Mouse (Mus musculus) MN1 (cell line): Measurements from ENCODE around the gene Pold1.

Experiments used
- DNase-seq: peaks from one replicate; pipeline ENCODE4 v3.0.0-alpha.2; 2016; ENCODE audit warnings: low spot score

Gene Pold1

DNA sequence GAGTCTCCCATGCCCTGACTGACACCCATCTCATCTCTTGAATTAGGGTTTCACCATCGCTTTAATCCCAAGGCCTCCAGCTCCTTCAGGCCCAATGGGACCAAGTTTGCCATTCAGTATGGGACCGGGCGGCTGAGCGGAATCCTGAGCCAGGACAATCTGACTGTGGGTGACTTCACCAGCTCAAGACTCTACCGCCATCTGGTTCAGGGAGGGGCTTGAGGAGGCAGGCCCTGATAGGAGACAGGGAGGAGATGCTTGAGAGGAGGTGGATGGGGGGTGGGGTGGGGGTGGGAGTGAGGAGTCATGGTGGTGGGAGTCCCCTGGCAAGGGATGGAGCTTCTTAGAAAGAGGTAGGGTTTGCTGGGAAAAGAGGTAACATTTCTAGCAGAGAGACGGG lies 33.0 kb upstream of the Pold1 start:
- no peak for DNase-seq

DNA sequence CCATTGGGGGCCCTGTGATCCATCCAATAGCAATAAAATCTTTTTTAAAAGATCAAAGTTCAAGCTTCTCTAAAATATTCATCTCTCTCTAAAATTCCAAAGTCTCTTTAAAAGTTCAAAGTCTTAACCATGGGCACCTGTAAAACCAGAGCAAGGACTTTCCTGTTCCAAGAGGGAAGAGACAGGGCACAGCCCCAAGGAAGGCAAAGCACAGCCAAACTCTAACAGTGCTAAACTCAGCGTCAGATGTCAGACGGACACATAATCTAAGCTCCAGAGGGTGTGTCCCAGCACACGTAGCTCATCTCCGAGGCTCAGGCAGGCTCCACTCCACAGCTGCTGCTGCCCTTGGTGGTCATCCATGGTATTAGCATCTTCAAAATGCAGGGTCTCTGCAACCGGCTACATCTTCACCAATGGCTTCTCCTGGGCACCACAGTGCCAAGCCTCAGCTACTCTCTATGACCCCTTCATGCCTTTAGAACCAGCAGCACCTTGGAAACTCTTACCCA lies 27.7 kb upstream of the Pold1 start:
- no peak for DNase-seq

DNA sequence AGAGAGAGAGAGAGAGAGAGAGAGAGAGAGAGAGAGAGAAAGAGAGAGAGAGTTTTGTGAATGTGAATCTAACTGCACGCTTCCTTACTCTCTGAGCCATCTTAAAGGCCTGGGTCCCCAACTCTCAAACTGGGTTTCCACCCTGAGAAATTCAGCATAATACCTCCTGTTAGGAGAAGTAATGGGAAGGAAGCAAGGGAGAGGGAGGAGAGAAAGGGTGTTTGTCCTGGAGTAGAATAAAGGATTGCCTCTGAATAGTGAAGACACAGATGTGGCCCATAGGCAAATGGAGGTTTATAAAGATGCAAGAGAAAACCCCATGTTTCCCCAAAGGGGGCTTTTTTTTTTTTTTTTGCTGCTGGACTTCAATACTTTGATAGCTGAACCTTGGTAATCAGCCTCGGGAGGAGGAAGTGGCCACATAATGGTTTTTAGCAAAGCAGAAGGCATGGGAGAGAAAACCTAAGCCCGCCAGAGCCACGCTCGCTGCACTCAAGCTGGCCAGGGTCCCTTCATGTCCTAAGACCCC lies 24.4 kb upstream of the Pold1 start:
- DNase-seq, result no peak

DNA sequence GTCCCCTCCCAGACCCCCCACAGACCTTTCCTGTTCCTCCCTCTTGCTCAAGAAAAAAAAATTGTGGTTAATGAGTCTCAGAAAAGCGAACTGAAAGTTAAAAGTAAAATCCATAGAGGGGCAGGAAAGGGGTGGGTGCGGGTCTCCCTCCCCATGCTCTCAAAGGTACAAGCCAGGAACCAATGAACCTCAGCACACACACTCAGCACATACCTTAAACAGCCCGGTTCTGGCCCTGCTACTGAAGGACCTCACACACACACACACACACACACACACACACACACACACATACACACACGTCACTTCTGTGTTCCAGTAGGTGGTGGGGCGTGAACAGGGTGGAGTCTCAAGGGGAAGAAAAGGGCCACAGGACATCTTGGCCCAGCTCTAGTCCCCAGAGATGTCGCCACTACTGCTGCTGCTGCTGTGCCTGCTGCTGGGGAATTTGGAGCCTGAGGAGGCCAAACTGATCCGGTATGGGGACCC lies 23.6 kb upstream of the Pold1 start, which contains the start of gene Napsa:
Gene Napsa, plus strand, starts transcription at position 168 of the 489 bp plus-strand sequence.
- DNase-seq, result no peak

DNA sequence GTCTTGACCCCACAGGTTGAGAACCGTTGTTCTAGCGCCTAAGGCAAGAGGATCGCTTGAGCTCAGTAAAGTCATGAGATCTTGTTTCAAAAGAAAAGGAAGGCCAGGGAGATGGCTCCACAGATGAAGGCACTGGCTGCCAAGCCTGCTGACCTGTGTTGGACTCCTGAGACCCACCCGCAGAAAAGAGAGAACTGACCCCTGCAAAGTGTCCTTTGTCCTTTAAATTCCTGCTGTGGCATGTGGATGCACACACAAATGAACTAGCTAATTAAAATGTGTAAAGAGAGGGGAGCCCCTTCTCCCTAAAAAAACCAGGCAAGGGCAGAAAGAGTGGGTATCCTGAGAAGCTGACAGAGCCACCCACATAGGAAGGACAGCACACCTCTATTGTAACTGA lies 23.2 kb upstream of the Pold1 start:
- DNase-seq, result no peak

DNA sequence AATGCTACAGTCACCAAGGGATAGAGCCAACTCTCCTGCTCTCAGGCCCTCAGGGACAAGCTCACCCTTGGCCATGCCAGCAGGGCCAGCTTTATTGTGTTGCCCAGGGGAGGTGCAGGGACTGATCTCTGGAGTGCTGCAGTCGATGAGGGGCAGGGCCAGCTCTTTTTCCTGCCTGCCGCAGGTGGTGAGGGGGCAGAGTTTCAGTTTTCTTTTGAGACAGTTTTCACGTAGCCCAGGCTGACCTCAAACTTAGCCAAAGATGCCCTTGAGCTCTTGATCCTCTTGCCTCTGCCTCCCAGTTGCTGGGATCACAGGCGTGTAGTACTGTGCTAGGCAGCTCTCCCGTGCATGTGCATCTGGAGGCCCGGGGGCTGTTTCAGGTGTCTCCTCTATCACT lies 22.3 kb upstream of the Pold1 start:
- no peak for DNase-seq

DNA sequence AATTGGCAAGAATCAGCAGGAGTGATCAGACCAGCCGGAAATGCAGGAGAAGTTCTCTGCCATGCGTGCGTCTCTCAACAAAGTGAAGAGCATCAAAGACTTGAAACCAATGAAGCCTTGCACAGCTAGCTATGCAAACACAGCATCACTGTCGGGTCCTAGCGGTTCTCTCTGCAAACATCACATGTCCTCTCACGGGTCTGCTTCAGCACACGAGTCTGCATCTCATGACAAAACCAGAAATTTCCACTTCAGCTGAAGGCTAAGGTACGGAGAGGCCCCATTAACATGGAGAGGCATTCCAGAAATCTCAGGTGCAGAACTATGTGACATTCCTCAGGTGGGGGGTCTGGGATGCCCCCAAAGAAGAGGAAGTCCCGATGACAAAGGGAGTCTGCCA lies 20.2 kb upstream of the Pold1 start:
- DNase-seq, result no peak

DNA sequence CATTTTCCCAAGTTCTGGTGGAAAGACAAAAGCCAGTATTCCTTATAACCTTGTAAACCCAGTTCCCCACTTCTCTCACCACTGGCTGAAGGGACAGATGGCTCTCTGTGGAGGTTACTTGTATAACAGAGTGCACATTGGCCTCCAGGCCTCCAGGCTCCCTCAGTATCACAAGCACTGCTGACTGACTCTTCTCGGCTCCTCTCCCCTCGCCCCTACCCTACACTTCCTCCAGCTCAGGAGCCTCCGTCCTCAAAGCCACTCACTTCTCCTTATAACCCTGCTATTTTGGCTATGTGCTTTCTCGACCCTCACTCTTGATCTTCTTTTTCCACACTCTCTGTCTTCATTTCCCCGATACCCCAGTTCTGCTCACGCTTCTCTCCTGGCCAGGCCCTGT lies 16.8 kb upstream of the Pold1 start:
- DNase-seq, result no peak

DNA sequence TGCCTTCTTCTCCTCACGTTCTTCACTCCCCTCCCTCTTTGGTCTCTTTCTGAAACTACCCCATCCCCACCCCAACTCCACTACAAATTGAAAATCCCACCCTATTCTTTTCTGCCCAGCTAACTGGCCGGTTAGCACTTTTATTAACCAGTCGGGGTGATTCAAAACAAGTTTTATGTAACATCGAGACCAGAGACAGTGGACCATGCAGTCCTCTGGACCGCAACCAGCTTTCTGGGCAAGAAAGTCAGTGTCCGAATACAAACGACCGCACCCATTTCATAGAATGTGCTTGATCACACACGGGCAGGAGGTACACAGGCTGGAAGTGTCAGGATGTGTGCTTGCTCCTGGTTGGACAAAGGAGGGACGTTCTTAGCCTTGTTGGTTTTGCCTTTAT lies 15.8 kb upstream of the Pold1 start:
- DNase-seq, result no peak

DNA sequence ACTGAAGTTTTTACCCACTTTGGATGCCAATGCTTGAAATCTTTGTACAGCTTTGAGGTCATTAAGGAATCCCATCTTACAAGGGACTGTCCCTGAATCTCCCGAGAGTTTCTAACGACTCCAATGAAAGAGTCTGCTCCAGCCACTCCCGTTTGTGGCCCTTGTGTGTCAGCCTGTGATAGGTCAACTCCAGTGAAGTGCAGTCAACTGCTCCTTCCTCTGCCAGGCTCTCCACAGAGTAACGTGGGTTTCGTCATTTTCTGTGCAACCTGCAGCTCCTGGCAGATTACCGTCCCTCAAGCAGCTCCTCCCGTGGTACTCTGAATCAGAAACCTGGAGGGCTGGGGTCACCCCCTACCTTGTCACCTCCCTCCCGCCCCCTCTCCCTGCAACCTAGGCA lies 14.6 kb upstream of the Pold1 start:
- no peak for DNase-seq

DNA sequence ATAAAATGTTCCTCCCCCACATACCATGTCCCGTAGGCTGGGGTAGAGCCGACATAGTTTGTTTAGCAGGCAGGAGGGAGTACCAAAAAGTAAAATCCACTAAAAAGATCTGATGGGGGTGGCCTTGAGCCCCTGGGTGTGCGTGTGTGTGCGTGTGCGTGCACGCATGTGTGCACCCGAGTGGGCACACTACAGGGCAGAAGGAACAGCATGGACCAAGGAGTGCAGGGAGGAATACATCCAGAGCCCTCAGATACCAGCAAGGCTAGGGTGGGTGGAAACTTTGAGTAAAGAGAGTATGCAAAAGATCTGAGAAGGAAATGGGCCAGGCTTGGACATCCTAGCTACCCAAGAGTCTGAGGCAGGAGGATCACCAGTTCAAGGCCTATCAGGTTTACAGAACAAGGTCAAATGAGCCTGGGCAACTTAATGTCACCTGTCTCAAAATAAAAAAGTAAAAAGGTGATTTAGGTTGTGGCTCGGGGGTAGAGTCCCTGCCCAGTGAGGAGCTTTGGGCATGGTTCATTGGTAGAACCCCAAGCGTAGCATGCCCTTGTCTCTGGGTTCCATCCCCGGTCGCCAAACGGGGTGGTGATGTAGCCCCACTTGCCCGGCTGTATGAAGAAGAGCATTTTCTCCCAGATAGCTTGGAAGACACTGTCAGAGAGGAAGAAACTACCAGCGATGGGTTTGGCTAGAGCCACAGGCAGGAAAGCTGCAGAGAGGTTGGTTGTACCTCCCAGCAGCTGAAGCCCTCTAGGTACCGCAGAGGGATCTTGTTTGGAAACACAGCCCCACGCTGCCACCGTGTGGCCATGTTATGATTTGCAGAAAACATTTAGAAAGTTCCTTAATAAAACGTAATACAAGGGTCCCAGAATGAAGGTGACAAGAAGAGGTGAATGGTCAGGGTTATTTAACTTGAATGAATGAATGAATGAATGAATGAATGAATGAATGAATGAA lies 12.1 kb upstream of the Pold1 start:
- DNase-seq, result peak; percentile 88

DNA sequence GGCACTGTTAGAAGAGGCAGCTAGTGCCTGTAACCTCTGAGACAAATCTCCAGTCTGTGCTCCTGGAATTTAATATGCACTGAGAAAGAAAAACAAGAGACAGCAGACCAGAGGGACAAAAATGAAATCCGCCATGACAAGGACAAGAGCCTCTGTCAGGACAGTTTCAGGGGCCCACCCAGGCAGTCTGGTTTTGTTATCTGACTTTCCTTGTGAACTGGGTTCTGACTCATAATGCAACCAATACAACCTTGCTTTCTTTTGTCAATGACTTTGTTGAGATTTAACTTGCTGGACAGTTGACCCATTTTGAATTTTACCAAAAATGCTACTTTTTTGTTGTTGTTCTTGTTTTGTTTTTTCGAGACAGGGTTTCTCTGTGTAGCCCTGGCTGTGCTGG lies 9.0 kb upstream of the Pold1 start:
- no peak for DNase-seq

DNA sequence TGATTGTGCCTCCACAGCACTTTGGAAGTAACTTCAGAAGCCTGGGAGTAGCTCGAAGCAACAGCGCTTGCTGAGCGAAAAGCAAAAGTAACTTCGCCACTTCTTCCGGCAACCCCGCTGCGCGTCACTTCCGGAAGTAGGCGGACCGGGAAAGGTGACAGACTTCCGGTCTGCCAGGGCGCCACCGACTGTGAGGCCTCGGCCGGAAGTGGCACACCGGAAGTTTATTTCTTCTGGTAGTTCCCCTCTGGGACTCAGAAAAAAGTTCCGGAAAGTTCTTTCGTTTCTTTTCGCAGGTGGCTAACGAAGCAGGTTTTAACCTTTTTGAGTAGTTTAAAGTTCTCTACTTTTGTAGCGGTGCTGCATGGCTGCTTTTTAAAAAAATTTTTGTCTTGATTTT lies 5.2 kb upstream of the Pold1 start, which contains the start of gene Nr1h2:
Gene Nr1h2, minus strand, starts transcription at position 126 of the 400 bp plus-strand sequence.
- peak; percentile 95 for DNase-seq

DNA sequence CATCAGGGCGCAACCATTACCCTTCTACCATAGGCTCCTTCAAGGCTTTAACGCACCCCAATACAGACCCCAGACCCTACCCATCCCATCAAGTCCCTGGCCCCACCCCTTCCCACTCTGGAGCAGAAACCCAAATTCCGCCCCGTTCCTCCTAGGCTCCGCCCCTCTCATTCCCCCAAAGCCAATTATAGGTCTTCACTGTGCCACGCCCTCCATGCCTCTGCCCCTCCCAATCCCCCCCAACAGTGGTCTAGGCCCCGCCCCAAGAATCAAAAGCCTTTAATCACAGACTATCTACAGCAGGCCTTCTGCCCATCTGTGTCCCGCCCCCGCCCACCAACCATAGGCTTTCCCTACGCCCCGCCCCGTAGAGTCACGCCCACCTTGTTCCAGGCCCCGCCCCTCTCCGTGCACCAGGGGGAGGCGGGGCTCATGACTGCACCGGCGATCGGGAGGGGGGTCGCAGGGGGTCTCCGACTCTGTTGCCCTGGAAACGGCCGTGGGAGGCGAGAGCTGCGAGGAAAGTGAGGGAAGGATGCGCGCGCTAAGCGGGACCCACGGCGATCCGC lies 4.6 kb upstream of the Pold1 start:
- DNase-seq, result peak; percentile 73

DNA sequence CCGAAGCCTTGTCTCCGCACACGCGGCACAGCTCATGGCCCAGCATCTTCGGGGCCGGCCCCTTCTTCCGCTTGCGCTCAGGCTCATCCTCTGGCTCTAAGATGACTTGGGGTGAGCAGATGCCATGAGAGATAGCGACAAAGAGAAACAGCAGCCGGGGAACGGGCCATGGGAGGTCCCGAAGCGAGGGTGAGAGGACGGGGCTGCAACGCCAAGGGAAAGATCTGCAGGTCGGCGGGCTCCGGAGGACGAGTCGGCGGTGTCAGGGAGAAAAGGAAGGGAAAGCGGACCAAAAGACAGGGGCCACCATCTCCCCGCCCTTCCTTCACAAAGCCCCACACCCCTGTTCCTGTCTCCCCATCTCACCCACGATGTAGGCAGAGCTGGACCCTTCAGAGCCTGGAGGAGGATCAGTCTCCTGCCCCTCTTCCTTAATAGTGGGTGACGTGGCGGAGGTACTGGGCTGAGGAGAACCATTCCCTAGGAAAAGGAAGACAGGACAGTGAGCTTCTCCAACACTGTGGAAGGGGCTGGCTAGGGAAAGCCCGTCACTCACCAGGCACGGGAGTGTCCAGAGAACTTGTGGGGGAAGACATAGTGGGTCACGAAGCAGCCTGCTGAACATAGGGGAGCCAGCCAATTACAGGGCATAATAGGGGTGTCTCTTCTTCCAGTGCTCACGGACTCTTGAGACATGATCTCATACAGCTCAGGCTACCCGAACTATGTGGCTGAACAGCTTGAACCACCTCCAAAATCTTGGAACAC lies 3.7 kb upstream of the Pold1 start:
- no peak for DNase-seq

DNA sequence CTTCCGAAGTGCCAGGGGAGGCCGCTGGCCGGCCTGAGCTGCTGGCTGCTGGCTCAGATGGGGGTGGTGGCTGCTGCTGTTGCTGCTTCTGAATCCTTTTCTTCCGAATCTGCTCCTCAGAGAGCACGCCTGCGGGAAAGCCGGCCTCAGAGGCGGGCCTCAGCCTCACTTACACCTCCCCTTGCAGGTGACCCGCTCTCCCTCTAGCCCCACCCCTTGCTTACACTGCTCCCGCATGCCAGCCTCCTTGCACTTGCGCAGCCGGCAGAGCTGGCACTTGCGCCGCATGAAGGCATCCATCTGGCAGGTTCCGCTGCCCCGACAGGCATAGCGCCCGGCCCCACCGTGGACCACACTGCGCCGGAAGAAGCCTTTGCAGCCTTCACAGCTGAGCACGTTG lies 3.1 kb upstream of the Pold1 start:
- DNase-seq, result no peak

DNA sequence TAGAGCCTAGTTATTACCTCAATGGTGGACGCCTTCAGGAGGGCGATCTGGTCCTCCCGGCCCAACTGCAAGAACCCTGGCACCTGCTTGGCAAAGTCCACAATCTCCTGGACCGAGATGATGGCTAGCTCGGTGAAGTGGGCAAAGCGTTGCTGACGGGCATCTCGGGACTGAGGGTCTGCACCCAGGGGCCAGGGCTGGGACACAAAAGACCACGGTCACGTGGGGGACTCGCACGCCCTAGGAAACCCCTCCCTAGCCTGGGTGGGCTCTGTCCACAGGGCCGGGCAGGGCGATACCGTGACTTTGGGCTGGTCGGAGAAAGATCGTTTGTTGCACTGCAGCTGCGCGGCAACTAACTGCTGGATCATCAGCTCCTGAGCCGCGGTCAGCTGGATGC lies 2.7 kb upstream of the Pold1 start:
- DNase-seq, result no peak

DNA sequence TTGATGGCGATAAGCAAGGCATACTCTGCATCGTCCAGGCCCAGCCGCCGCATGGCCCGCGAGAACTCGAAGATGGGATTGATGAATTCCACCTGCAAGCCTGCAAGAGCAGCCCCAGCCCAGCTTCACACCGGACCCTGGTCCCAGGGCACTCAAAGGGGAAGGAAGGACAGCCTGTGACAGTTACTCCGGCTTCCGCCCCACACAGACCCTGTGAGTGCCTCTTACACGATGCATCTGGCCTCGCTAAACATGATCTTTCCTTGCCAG lies 1.7 kb upstream of the Pold1 start:
- DNase-seq, result no peak

DNA sequence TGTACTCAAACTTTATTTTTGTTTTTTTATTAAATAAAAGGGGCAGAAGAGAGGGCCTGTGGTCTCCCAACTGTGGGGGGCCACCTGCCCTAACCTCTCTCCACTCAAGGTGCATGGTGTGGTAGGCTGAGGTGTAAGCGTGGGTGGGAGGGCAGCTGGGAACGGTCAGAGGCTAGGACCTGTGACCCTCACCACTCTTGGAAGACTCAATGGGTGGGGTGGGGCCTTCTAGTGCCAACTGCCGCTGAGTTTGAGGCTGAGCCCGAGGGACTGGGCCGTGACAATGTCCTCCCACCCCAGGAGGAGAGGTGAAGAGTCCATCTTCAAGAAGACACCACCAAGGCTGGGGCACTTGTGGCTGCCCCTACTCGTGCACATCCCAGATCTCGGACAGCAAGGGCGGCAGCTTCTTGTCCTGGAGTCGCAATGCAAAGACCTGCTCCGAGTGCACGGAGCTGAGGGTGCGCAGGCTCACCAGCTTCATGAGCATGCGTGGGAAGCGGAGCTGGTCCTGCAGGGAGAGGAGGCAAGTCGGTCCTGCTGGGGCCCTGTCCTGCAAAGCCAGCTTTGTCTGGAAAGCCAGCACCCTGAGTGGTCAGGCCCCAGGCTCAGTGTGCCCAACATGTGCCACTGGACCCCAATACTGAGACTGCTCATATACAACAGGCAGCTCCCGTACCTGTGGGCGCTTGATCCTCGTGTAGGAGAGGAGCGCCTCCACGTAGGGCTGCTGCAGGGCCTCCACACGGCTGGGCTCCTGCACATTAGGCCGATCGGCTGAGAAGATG lies 1.2 kb upstream of the Pold1 start:
- DNase-seq, result no peak

DNA sequence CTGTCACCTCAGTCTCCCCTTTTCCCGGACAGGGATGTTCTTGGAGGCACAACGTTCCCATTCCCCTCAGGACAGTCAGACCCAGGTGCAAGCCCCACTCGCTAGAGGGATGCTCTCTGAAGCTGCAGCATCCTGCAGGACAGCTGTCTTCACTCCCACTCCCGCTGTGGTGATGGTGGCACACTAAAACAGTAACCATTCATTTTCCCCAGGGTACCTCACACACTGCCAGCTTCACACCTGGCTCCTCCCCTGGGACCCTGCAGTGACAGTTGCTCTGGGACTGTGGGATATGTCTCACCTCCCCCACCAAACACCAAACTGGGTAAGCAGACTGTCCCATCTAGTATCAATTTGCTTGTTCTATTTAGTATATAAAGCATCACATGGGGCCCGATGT lies 924 bp downstream of the Pold1 start:
- DNase-seq, result no peak

DNA sequence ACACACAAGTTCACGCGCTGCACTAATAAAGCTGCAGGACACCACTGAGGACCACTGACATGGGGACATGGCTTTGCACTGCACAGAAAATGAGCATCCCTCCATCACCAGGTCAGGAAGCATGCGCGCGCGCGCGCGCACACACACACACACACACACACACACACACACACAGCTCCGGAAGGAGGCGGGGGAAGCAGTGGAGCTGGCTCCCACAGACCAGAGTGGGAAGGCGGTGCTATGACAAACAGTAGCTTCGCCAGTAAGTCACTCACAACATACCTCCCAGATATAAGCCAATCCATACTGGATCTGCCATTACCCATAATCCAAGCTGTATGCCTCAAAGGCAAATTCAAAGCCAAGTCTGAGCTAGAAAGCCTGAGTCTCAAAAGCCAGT lies 1.6 kb downstream of the Pold1 start:
- DNase-seq, result no peak

DNA sequence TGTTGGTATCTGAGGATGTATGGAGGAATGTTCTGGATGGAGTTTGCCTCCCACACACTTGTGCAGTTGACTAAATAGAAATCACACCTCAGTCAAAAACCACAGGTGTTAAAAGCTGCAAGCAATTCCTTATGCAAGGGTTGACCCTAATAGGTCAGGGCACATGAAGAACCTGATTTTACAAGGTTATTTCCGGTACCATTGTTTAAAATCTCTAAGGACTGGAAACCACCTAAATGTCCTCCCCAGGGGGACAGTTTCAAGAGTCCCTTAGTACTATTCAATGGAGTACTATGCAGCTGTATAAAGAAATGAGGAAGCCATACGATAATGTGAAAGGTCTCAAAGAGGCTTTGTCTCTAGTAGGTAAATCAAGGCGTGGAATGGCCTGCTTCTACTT lies 2.4 kb downstream of the Pold1 start:
- DNase-seq, result no peak
